Mouse (Mus musculus) lung, embryonic 14.5 days (tissue): Measurements from ENCODE around the gene Cers6. TPM values are rescaled to one million over a fixed set of nuclear protein-coding genes. Genes with fewer than 3 reads are reported as not detected.
A peak's percentile ranks its signal among the peaks of the same experiment; 100 is the strongest.

Experiments used
- ATAC-seq: fragments of 200-750 bp; cut with Nextera tagmentation; 2 replicates; pipeline ENCODE4 v1.8.0; 2017; ENCODE audit warnings: mild to moderate bottlenecking, moderate TSS enrichment, moderate library complexity; ENCODE audit not compliant: insufficient read depth
- DNase-seq: peaks from one replicate; pipeline ENCODE4 v3.0.0-alpha.2; 2015
- H3K27ac ChIP-seq: fragments of 300-500 bp; sonication (generic); 2 replicates; pipeline ENCODE4 v1.5.1; 2014; ENCODE audit warnings: low read depth, mild to moderate bottlenecking, moderate library complexity
- H3K27me3 ChIP-seq: fragments of 300-500 bp; sonication (generic); 2 replicates; pipeline ENCODE4 v1.6.1; 2014; ENCODE audit warnings: low read length, control low read depth; ENCODE audit not compliant: insufficient read depth
- H3K36me3 ChIP-seq: fragments of 300-500 bp; sonication (generic); 2 replicates; pipeline ENCODE4 v1.6.1; 2014; ENCODE audit warnings: control low read depth; ENCODE audit not compliant: insufficient read depth
- H3K4me1 ChIP-seq: fragments of 300-500 bp; sonication (generic); 2 replicates; pipeline ENCODE4 v1.6.1; 2014; ENCODE audit warnings: antibody characterized with exemption, control low read depth; ENCODE audit not compliant: insufficient read depth
- H3K4me2 ChIP-seq: fragments of 300-500 bp; sonication (generic); 2 replicates; pipeline ENCODE4 v1.6.1; 2014; ENCODE audit warnings: mild to moderate bottlenecking
- H3K4me3 ChIP-seq: fragments of 300-500 bp; sonication (generic); 2 replicates; pipeline ENCODE4 v1.5.1; 2014; ENCODE audit warnings: low read depth, low read length
- H3K9ac ChIP-seq: fragments of 300-500 bp; sonication (generic); 2 replicates; pipeline ENCODE4 v1.6.1; 2014
- H3K9me3 ChIP-seq: fragments of 300-500 bp; sonication (generic); 2 replicates; pipeline ENCODE4 v1.6.1; 2016; ENCODE audit warnings: low read depth, low read length, control low read depth
- CTCF ChIP-seq: IDR thresholded peaks from 2 replicates; pipeline ENCODE4 v1.5.1; 2016; ENCODE audit warnings: antibody characterized with exemption, low read depth
- WGBS: fragments of 180-500 bp; shearing (Covaris S2); extraction: QIAGEN DNeasy Blood & Tissue Kit; methylation state at CpG from one replicate; pipeline ENCODE4 v1.1.7; 2014; 5-methylcytosine and 5-hydroxymethylcytosine counted together
- polyA plus RNA-seq: library from polyadenylated mRNA; unstranded; fragments of >200 nt; fragmentation: Nextera tagmentation; extraction: Ambion mirVana; gene quantifications from 2 replicates; pipeline ENCODE4 v1.2.1, GENCODE M21; 2014

Cers6 gene
- polyA plus RNA-seq, 1 experiment from 2014 or later: 26.2 TPM

- peaks cover 25% of the 10 kb centered on the region for H3K4me1 ChIP-seq
- H3K36me3 ChIP-seq: no peaks in the 10 kb centered on the region
- no peaks in the 10 kb centered on the region for H3K27me3 ChIP-seq
- H3K27ac ChIP-seq: peak overlapping the region; percentile 26
- ATAC-seq: no peak
- no peak overlapping the region for H3K4me3 ChIP-seq
- H3K4me2 ChIP-seq: peak overlapping the region; percentile 18; the same call in 1 of the 2 replicates
- H3K9me3 ChIP-seq: no peaks in the 10 kb centered on the region
- H3K9ac ChIP-seq: no peak overlapping the region
- no peak for DNase-seq
- TF ChIP-seq CTCF: no peak
- 90% methylated on average over 2 of the region's 2 CpGs for WGBS
These were observed 24.0 kb downstream of the Cers6 start for GRCm38 (mm10) chr2:68885206-68885605.

- WGBS: 23% methylated on average over 4 of the region's 4 CpGs
- H3K9me3 ChIP-seq: no peaks in the 10 kb centered on the region
- no peak for TF ChIP-seq CTCF
- no peak overlapping the region for H3K9ac ChIP-seq
- H3K27ac ChIP-seq: peak overlapping the region; percentile 33
- H3K4me3 ChIP-seq: no peak overlapping the region
- peaks cover 25% of the 10 kb centered on the region for H3K4me1 ChIP-seq
- peak; percentile 88 for DNase-seq
- peak; percentile 86 for ATAC-seq
- H3K36me3 ChIP-seq: no peaks in the 10 kb centered on the region
- no peaks in the 10 kb centered on the region for H3K27me3 ChIP-seq
- H3K4me2 ChIP-seq: peak overlapping the region; percentile 18; the same call in 1 of the 2 replicates
These were observed 24.7 kb downstream of the Cers6 start for GRCm38 (mm10) chr2:68885766-68886496.

GRCm38 (mm10) chr2:68886661-68887060 lies 25.4 kb downstream of the Cers6 start:
- no peaks in the 10 kb centered on the region for H3K27me3 ChIP-seq
- H3K27ac ChIP-seq: no peak overlapping the region
- H3K36me3 ChIP-seq: no peaks in the 10 kb centered on the region
- no peak overlapping the region for H3K4me3 ChIP-seq
- 84% methylated on average over 4 of the region's 4 CpGs for WGBS
- peaks cover 25% of the 10 kb centered on the region for H3K4me1 ChIP-seq
- ATAC-seq (no peak), DNase-seq (no peak)
- no peak overlapping the region for H3K9ac ChIP-seq
- no peaks in the 10 kb centered on the region for H3K9me3 ChIP-seq
- H3K4me2 ChIP-seq: no peak overlapping the region
- no peak for TF ChIP-seq CTCF

- WGBS: 30% methylated on average over 3 of the region's 3 CpGs
- Histone ChIP-seq H3K4me3 (no peak overlapping the region), H3K9ac (no peak overlapping the region), H3K4me2 (no peak overlapping the region), H3K36me3 (no peaks in the 10 kb centered on the region), H3K27ac (peak overlapping the region; percentile 80), H3K4me1 (peaks cover 25% of the 10 kb centered on the region), H3K9me3 (no peaks in the 10 kb centered on the region), H3K27me3 (no peaks in the 10 kb centered on the region)
- ATAC-seq (peak; percentile 69; the same call in 1 of the 2 replicates), DNase-seq (peak; percentile 82)
- no peak for TF ChIP-seq CTCF
These were observed 27.0 kb downstream of the Cers6 start for GRCm38 (mm10) chr2:68888094-68888705.

- H3K9me3 ChIP-seq: no peaks in the 10 kb centered on the region
- no peak for TF ChIP-seq CTCF
- no peak for ATAC-seq
- peaks cover 22% of the 10 kb centered on the region for H3K4me1 ChIP-seq
- H3K27ac ChIP-seq: no peak overlapping the region
- H3K36me3 ChIP-seq: no peaks in the 10 kb centered on the region
- H3K9ac ChIP-seq: no peak overlapping the region
- no peak for DNase-seq
- WGBS: 82% methylated on average over 5 of the region's 5 CpGs
- H3K4me3 ChIP-seq: no peak overlapping the region
- no peaks in the 10 kb centered on the region for H3K27me3 ChIP-seq
- H3K4me2 ChIP-seq: no peak overlapping the region
These were observed 28.5 kb downstream of the Cers6 start for GRCm38 (mm10) chr2:68889661-68890170.

- Histone ChIP-seq H3K4me3 (no peak overlapping the region), H3K27ac (no peak overlapping the region), H3K9ac (no peak overlapping the region), H3K4me2 (no peak overlapping the region), H3K27me3 (no peaks in the 10 kb centered on the region), H3K9me3 (no peaks in the 10 kb centered on the region), H3K36me3 (no peaks in the 10 kb centered on the region), H3K4me1 (peaks cover 4% of the 10 kb centered on the region; the same call in 1 of the 2 replicates)
- WGBS: 89% methylated on average over 4 of the region's 4 CpGs
- no peak for DNase-seq
- TF ChIP-seq CTCF: no peak
- no peak for ATAC-seq
These were observed 31.2 kb downstream of the Cers6 start for GRCm38 (mm10) chr2:68892476-68892875.

GRCm38 (mm10) chr2:68895044-68895764 lies 34.0 kb downstream of the Cers6 start:
- 73% methylated on average over 10 of the region's 10 CpGs for WGBS
- no peak overlapping the region for H3K9ac ChIP-seq

More at GRCm38 (mm10) chr2:68895044-68895764, 34.0 kb downstream of the Cers6 start:
- DNase-seq: no peak
- Histone ChIP-seq H3K4me3 (no peak overlapping the region), H3K9me3 (no peaks in the 10 kb centered on the region), H3K27me3 (no peaks in the 10 kb centered on the region), H3K36me3 (no peaks in the 10 kb centered on the region), H3K27ac (no peak overlapping the region), H3K4me1 (no peaks in the 10 kb centered on the region), H3K4me2 (no peak overlapping the region)
- ATAC-seq: no peak
- no peak for TF ChIP-seq CTCF
